Mouse (Mus musculus) monocyte, adult 59 days (primary cell): Measurements from ENCODE around the gene Fam110a. TPM values are rescaled to one million over a fixed set of nuclear protein-coding genes. Genes with fewer than 3 reads are reported as not detected.

Experiments
- total RNA-seq, 2 experiments: library from RNA; stranded (reverse); gene quantifications; one replicate each; pipeline ENCODE4 v1.2.4; 2023

The Fam110a gene
- total RNA-seq = 1 to 10 TPM; 7.6 to 8.3 TPM

DNA sequence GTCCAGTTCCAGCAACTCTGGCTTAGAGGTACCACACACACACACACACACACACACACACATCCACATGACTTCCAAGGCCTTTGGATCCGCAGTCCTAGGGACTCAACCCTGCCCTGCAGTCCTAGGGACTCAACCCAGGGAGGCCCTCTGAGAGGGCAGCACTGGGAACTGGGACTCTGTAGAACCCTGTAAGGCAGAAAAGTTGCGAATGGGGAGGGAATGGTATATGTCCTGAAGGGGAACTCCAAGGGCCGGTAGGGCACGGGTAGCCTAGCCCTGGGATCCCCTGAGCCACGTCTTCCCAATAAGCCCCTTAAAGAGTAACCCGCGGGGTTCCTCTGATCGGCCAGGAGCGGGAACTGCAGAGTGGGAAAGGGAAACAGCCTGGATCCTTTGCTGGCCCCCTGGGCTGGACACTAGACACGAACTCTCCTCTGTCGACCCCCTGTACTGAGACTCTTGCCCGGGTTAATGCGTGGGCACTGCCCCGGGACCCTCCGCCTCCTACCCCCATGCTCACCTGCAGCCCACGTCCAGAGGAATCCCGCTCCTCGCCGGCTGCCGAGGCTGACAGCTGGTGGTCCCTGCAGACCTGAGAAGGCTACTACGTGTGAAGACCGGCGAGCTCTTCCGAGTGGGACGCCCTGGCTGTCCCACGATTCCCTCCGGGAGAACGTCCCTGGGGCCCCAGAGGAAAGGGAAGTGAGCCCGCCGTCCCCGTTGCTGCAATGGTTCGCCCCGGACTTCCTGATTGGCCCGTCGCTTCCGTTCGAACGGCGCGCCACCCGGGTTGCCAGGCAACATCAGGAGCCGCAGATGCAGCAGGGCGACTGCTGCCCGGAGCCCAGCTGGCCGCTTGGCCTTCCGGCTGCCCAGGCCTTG lies at the start of gene Fam110a:
Gene Fam110a, minus strand, starts transcription at position 750 of the 885 bp plus-strand sequence.

DNA sequence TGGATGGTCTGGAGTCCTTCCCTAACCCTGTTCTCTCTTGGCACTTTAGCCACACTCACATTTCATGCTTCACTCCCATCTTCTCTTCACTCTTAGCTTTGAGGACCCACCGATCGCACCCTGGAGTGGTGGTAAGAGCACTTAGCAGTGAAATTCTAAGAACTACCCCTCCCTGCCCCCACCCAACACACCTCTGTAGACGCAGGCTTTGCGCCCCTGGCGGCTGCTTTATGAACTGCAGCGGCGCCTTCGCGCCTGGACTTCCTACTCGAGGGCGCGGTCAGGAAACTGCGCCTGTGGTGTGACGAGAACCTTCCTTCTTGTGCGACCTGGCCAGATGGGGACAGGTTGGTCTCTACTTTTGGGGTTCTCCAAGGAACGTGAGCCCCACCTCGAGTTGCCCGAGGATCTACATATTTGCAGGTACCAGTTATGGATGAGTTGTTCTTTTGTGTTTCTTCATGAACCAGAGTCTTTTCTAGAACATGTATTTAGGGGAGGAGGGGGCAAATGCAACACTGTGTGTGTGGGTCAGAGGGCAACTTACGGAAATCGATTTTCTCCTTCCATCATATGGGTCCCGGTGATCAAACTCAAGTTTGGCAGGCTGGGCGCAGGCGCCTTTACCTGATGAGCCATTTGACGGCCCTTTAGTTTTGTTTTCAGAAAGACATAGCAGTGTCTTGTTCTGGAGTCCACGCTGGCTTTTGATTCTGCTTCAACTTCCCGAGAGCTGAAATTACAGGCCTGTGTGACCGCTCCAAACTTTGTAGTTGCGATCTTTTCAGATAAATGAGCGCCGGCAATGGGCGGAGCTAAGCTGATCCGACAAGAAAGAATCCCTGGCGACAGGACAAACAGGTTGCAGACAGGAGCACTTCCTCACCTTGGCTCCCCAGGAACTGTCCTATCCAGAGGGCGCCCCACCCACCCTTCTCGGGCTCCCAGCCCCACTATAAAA lies 16.5 kb upstream of the Fam110a start, which contains the start of gene Slc52a3:
Gene Slc52a3, plus strand, starts transcription at position 283 of the 961 bp plus-strand sequence.

Other genes with a start within 250 kb of the Fam110a start
- gene Psmf1, start 236.0 kb downstream of the Fam110a start, total RNA-seq = 10 to 100 TPM; 22.4 to 22.6 TPM
- gene Rspo4, start 137.3 kb downstream of the Fam110a start, total RNA-seq = not detected
- not detected for gene Angpt4, start 69.0 kb downstream of the Fam110a start, total RNA-seq
- gene Slc52a3, start 16.3 kb upstream of the Fam110a start, total RNA-seq = 1 to 10 TPM in 1 of 2 experiments, under 1 TPM in 1; 0.39 to 1.4 TPM
- gene Scrt2, start 101.3 kb upstream of the Fam110a start, total RNA-seq = not detected
- 1 to 10 TPM; 4.2 to 6.6 TPM for gene Srxn1, start 125.3 kb upstream of the Fam110a start, total RNA-seq
- gene Tcf15, start 163.3 kb upstream of the Fam110a start, total RNA-seq = not detected
- 10 to 100 TPM; 66.3 to 70.0 TPM for gene Csnk2a1, start 246.6 kb upstream of the Fam110a start, total RNA-seq